Mouse (Mus musculus): ENCODE results near the gene Slc25a45. TPM values are rescaled to one million over a fixed set of nuclear protein-coding genes. Genes with fewer than 3 reads are reported as not detected.

The Slc25a45 gene
- polyA plus RNA-seq, 1 experiment from 2014 or later: 4.0 TPM

DNA sequence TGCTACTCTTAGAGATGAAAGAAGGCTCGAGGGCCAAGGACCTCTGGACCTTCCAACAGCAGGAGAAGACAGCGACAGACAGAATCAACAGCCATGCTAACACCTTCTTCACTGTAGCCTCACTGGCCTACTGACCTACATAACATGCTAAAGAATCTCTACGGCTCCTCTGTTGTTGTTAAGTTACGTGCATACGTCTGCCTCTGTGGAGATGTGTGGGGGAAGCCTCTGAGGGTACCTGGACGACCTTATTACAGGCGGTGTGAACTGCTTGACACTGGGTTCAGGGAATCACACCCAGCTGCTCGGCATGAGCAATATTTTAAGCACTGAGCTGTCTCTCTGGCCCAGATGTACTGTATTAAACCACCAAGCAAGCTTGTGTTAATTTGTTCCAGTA, 49.9 kb downstream of the Slc25a45 start:
- H3K27me3 ChIP-seq (replicated peaks; ENCODE audit: control insufficient read depth, insufficient read depth, low read length): no peaks in the 10 kb centered on the region
- H3K36me3 ChIP-seq (ENCODE audit: control insufficient read depth, insufficient read depth): no peaks in the 10 kb centered on the region
- TF ChIP-seq CTCF (IDR thresholded peaks at IDR 0.05; ENCODE audit: low read depth): no peak
- WGBS: 73% methylated on average over 8 of the region's 8 CpGs
- H3K9ac ChIP-seq (ENCODE audit: low read depth, low read length): no peak overlapping the region
- no peak overlapping the region for H3K27ac ChIP-seq (ENCODE audit: low read depth, low read length)
- H3K4me3 ChIP-seq (ENCODE audit: low read depth, low read length): no peak overlapping the region
- no peak overlapping the region for H3K4me2 ChIP-seq (replicated peaks; ENCODE audit: low read depth)
- H3K9me3 ChIP-seq (ENCODE audit: control insufficient read depth): no peaks in the 10 kb centered on the region
- ATAC-seq: no peak
- no peaks in the 10 kb centered on the region; the same call in 1 of the 2 replicates for H3K4me1 ChIP-seq (replicated peaks; ENCODE audit: control insufficient read depth, insufficient read depth, low read length)

GRCm38 (mm10) chr19:5928104-5928503, 50.5 kb downstream of the Slc25a45 start:
- no peak overlapping the region for H3K9ac ChIP-seq (ENCODE audit: low read depth, low read length)
- H3K4me1 ChIP-seq (replicated peaks; ENCODE audit: control insufficient read depth, insufficient read depth, low read length): no peaks in the 10 kb centered on the region; the same call in 1 of the 2 replicates
- H3K27ac ChIP-seq (ENCODE audit: low read depth, low read length): no peak overlapping the region
- no peak overlapping the region for H3K4me2 ChIP-seq (replicated peaks; ENCODE audit: low read depth)
- no peak for ATAC-seq
- no peak overlapping the region for H3K4me3 ChIP-seq (ENCODE audit: low read depth, low read length)
- H3K9me3 ChIP-seq (ENCODE audit: control insufficient read depth): no peaks in the 10 kb centered on the region
- TF ChIP-seq CTCF (IDR thresholded peaks at IDR 0.05; ENCODE audit: low read depth): no peak
- H3K27me3 ChIP-seq (replicated peaks; ENCODE audit: control insufficient read depth, insufficient read depth, low read length): no peaks in the 10 kb centered on the region
- H3K36me3 ChIP-seq (ENCODE audit: control insufficient read depth, insufficient read depth): no peaks in the 10 kb centered on the region
- WGBS: 74% methylated on average over 6 of the region's 6 CpGs

GRCm38 (mm10) chr19:5928546-5928945, 50.9 kb downstream of the Slc25a45 start:
- H3K9me3 ChIP-seq (ENCODE audit: control insufficient read depth): no peaks in the 10 kb centered on the region
- H3K27me3 ChIP-seq (replicated peaks; ENCODE audit: control insufficient read depth, insufficient read depth, low read length): no peaks in the 10 kb centered on the region
- H3K36me3 ChIP-seq (ENCODE audit: control insufficient read depth, insufficient read depth): no peaks in the 10 kb centered on the region
- H3K4me2 ChIP-seq (replicated peaks; ENCODE audit: low read depth): no peak overlapping the region
- no peak for TF ChIP-seq CTCF (IDR thresholded peaks at IDR 0.05; ENCODE audit: low read depth)
- no peaks in the 10 kb centered on the region; the same call in 1 of the 2 replicates for H3K4me1 ChIP-seq (replicated peaks; ENCODE audit: control insufficient read depth, insufficient read depth, low read length)
- no peak overlapping the region for H3K4me3 ChIP-seq (ENCODE audit: low read depth, low read length)
- WGBS: 51% methylated on average over 3 of the region's 3 CpGs
- no peak overlapping the region for H3K9ac ChIP-seq (ENCODE audit: low read depth, low read length)
- ATAC-seq: no peak
- no peak overlapping the region for H3K27ac ChIP-seq (ENCODE audit: low read depth, low read length)

DNA sequence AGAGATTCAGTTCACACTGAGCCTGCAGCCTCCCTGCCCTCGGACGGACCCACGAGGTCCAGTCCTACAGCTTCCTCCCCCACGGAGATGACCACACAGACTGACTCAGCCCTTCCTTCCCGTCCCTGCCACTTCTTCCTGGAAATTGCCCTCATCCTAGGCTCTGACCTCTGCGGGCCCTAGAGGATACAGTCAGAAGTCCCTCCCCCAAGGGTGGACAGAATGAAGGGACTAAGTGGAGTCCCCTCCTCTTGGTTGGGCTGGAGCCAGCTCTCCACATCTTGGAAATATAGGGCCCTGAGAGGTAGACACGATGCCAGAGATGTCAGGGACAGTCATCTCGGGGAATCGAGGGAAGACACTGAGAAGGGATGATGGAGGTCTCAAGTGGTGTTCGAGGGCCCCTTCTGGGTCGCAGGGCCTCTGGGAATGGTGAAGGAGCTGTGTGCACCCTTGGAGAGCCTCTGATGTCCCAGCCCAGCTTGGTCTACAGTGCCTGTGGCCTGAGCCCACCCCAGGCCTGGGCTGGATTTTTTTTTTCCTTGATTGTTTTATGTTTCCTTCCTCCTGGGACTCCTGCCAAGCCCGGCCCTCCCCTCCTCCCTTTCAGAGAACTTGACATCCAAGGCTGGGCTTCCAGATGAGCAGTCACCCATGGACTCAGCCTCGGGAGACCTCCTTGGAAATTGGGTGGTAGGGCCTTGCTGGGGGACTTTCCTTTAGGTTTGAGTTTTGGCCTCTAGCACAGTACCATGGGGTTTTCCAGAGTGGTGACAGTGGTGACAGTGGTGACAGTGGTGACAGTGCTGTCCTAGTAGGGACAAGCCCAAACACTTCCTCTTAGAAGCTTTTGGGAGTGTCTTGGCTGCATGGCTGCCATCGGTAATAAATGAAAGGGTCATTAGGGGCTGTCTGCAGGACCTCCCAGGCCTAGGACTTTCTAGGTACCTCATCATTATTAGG, 52.3 kb downstream of the Slc25a45 start:
- Histone ChIP-seq H3K4me1 (replicated peaks; ENCODE audit: control insufficient read depth, insufficient read depth, low read length) (peaks cover under 1% of the 10 kb centered on the region; the same call in 1 of the 2 replicates), H3K9ac (ENCODE audit: low read depth, low read length) (no peak overlapping the region), H3K4me2 (replicated peaks; ENCODE audit: low read depth) (no peak overlapping the region), H3K27me3 (replicated peaks; ENCODE audit: control insufficient read depth, insufficient read depth, low read length) (no peaks in the 10 kb centered on the region), H3K9me3 (ENCODE audit: control insufficient read depth) (no peaks in the 10 kb centered on the region), H3K27ac (ENCODE audit: low read depth, low read length) (peak overlapping the region; percentile 54; the same call in 1 of the 2 replicates), H3K36me3 (ENCODE audit: control insufficient read depth, insufficient read depth) (no peaks in the 10 kb centered on the region), H3K4me3 (ENCODE audit: low read depth, low read length) (no peak overlapping the region)
- 40% methylated on average over 14 of the region's 14 CpGs for WGBS
- ATAC-seq: no peak
- no peak for TF ChIP-seq CTCF (IDR thresholded peaks at IDR 0.05; ENCODE audit: low read depth)

DNA sequence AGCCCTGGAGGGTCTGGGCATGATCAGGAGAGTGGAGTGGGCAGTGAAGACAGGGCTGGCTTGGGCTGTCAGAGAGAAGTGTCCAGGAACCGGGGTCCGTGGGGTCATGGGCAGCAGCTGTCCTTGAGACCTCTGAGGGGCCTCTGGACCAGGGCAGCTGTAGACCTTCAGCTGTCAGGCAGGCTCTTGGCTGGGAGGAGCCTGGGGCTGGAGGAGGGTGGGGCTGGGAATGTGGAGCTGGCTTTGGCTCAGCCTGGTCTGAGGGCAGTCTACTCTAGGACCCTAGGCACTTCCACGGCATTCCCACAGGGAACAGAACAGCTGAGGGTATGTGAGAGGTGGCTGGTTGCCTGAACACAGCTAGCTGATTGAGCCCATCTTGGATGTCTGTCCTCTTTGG, 57.7 kb downstream of the Slc25a45 start:
- Histone ChIP-seq H3K4me2 (replicated peaks; ENCODE audit: low read depth) (0 out of 2 replicates have a peak overlapping the region, but pooled peaks have one; percentile 13), H3K4me3 (ENCODE audit: low read depth, low read length) (no peak overlapping the region), H3K4me1 (replicated peaks; ENCODE audit: control insufficient read depth, insufficient read depth, low read length) (peaks cover 3% of the 10 kb centered on the region), H3K36me3 (ENCODE audit: control insufficient read depth, insufficient read depth) (peaks cover 6% of the 10 kb centered on the region; the same call in 1 of the 2 replicates), H3K27ac (ENCODE audit: low read depth, low read length) (peak overlapping the region; percentile 28; the same call in 1 of the 2 replicates), H3K9me3 (ENCODE audit: control insufficient read depth) (no peaks in the 10 kb centered on the region), H3K27me3 (replicated peaks; ENCODE audit: control insufficient read depth, insufficient read depth, low read length) (no peaks in the 10 kb centered on the region), H3K9ac (ENCODE audit: low read depth, low read length) (no peak overlapping the region)
- 14% methylated on average over 3 of the region's 3 CpGs for WGBS
- ATAC-seq: peak; percentile 49; the same call in 1 of the 2 replicates
- no peak for TF ChIP-seq CTCF (IDR thresholded peaks at IDR 0.05; ENCODE audit: low read depth)

Other genes with a start within 250 kb of the Slc25a45 start
- gene Rela, start 240.3 kb upstream of the Slc25a45 start, polyA plus RNA-seq (2015; fragmentation: Nextera tagmentation; extraction: Ambion mirVana): 28.4 and 31.9 TPM in 2 replicates
- gene Sipa1, start 214.1 kb upstream of the Slc25a45 start, polyA plus RNA-seq (2015; fragmentation: Nextera tagmentation; extraction: Ambion mirVana): 8.2 and 9.8 TPM in 2 replicates
- 29.4 and 29.7 TPM in 2 replicates for gene Map3k11, start 189.1 kb upstream of the Slc25a45 start, polyA plus RNA-seq (2015; fragmentation: Nextera tagmentation; extraction: Ambion mirVana)
- gene Pcnx3, start 188.9 kb upstream of the Slc25a45 start, polyA plus RNA-seq (2015; fragmentation: Nextera tagmentation; extraction: Ambion mirVana): 9.3 and 12.7 TPM in 2 replicates
- gene Kcnk7, start 173.4 kb upstream of the Slc25a45 start, polyA plus RNA-seq (2015; fragmentation: Nextera tagmentation; extraction: Ambion mirVana): 0.12 and 0.21 TPM in 2 replicates
- 49.8 and 51.0 TPM in 2 replicates for gene Ehbp1l1, start 151.5 kb upstream of the Slc25a45 start, polyA plus RNA-seq (2015; fragmentation: Nextera tagmentation; extraction: Ambion mirVana)
- 48.5 and 48.9 TPM in 2 replicates for gene Fam89b, start 148.2 kb upstream of the Slc25a45 start, polyA plus RNA-seq (2015; fragmentation: Nextera tagmentation; extraction: Ambion mirVana)
- 11.9 and 15.6 TPM in 2 replicates for gene Ltbp3, start 136.9 kb upstream of the Slc25a45 start, polyA plus RNA-seq (2015; fragmentation: Nextera tagmentation; extraction: Ambion mirVana)
- gene Scyl1, start 106.4 kb upstream of the Slc25a45 start, polyA plus RNA-seq (2015; fragmentation: Nextera tagmentation; extraction: Ambion mirVana): 43.8 and 48.8 TPM in 2 replicates
- gene Frmd8, start 2.5 kb upstream of the Slc25a45 start, polyA plus RNA-seq (2015; fragmentation: Nextera tagmentation; extraction: Ambion mirVana): 21.7 and 24.0 TPM in 2 replicates
- gene Tigd3, start 16.3 kb downstream of the Slc25a45 start, polyA plus RNA-seq (2015; fragmentation: Nextera tagmentation; extraction: Ambion mirVana): 1.0 and 1.2 TPM in 2 replicates
- gene Dpf2, start 35.2 kb downstream of the Slc25a45 start, polyA plus RNA-seq (2015; fragmentation: Nextera tagmentation; extraction: Ambion mirVana): 49.9 and 51.9 TPM in 2 replicates
- 6.5 and 6.6 TPM in 2 replicates for gene Cdc42ep2, start 47.0 kb downstream of the Slc25a45 start, polyA plus RNA-seq (2015; fragmentation: Nextera tagmentation; extraction: Ambion mirVana)
- gene Pola2, start 86.4 kb downstream of the Slc25a45 start, polyA plus RNA-seq (2015; fragmentation: Nextera tagmentation; extraction: Ambion mirVana): 23.5 and 23.9 TPM in 2 replicates
- gene Slc22a20, start 108.3 kb downstream of the Slc25a45 start, polyA plus RNA-seq (2015; fragmentation: Nextera tagmentation; extraction: Ambion mirVana): not detected in 2 replicates
- 17.0 and 17.8 TPM in 2 replicates for gene Capn1, start 138.1 kb downstream of the Slc25a45 start, polyA plus RNA-seq (2015; fragmentation: Nextera tagmentation; extraction: Ambion mirVana)
- gene Syvn1, start 168.8 kb downstream of the Slc25a45 start, polyA plus RNA-seq (2015; fragmentation: Nextera tagmentation; extraction: Ambion mirVana): 17.7 and 21.3 TPM in 2 replicates
- gene Mrpl49, start 180.0 kb downstream of the Slc25a45 start, polyA plus RNA-seq (2015; fragmentation: Nextera tagmentation; extraction: Ambion mirVana): 35.0 and 36.3 TPM in 2 replicates
- gene Fau, start 180.0 kb downstream of the Slc25a45 start, polyA plus RNA-seq (2015; fragmentation: Nextera tagmentation; extraction: Ambion mirVana): 964 and 990 TPM in 2 replicates
- 30.8 and 33.3 TPM in 2 replicates for gene Znhit2, start 183.4 kb downstream of the Slc25a45 start, polyA plus RNA-seq (2015; fragmentation: Nextera tagmentation; extraction: Ambion mirVana)
- 13.4 and 17.5 TPM in 2 replicates for gene Tm7sf2, start 190.6 kb downstream of the Slc25a45 start, polyA plus RNA-seq (2015; fragmentation: Nextera tagmentation; extraction: Ambion mirVana)
- gene Vps51, start 199.4 kb downstream of the Slc25a45 start, polyA plus RNA-seq (2015; fragmentation: Nextera tagmentation; extraction: Ambion mirVana): 35.9 and 42.4 TPM in 2 replicates
- not detected in 2 replicates for gene Tmem262, start 202.2 kb downstream of the Slc25a45 start, polyA plus RNA-seq (2015; fragmentation: Nextera tagmentation; extraction: Ambion mirVana)
- 0.43 and 0.47 TPM in 2 replicates for gene Gm28374, start 204.4 kb downstream of the Slc25a45 start, polyA plus RNA-seq (2015; fragmentation: Nextera tagmentation; extraction: Ambion mirVana)
- gene Zfpl1, start 207.1 kb downstream of the Slc25a45 start, polyA plus RNA-seq (2015; fragmentation: Nextera tagmentation; extraction: Ambion mirVana): 54.9 and 56.2 TPM in 2 replicates
- 8.7 and 8.9 TPM in 2 replicates for gene Cdca5, start 207.2 kb downstream of the Slc25a45 start, polyA plus RNA-seq (2015; fragmentation: Nextera tagmentation; extraction: Ambion mirVana)
- gene AC131692.1, start 216.6 kb downstream of the Slc25a45 start, polyA plus RNA-seq (2015; fragmentation: Nextera tagmentation; extraction: Ambion mirVana): not detected in 2 replicates
- gene Naaladl1, start 228.0 kb downstream of the Slc25a45 start, polyA plus RNA-seq (2015; fragmentation: Nextera tagmentation; extraction: Ambion mirVana): 273 and 333 TPM in 2 replicates
- gene Sac3d1, start 240.8 kb downstream of the Slc25a45 start, polyA plus RNA-seq (2015; fragmentation: Nextera tagmentation; extraction: Ambion mirVana): 17.0 and 19.1 TPM in 2 replicates